Mouse (Mus musculus) testis, adult 2 months (tissue): ENCODE measurements around the gene Olfr959.

Experiments used
- CTCF ChIP-seq: fragments of 200-500 bp; IDR thresholded peaks from 2 replicates; pipeline ENCODE4 v1.5.1; 2012; ENCODE audit warnings: low read depth, mild to moderate bottlenecking, inconsistent platforms, low read length, moderate library complexity; ENCODE audit not compliant: control insufficient read depth, insufficient read depth, insufficient replicate concordance
- POLR2A ChIP-seq: fragments of 200-500 bp; IDR thresholded peaks from 2 replicates; pipeline ENCODE4 v1.6.1; 2012; ENCODE audit warnings: low read depth, mild to moderate bottlenecking, inconsistent platforms, low read length, moderate library complexity; ENCODE audit not compliant: control insufficient read depth

DNA sequence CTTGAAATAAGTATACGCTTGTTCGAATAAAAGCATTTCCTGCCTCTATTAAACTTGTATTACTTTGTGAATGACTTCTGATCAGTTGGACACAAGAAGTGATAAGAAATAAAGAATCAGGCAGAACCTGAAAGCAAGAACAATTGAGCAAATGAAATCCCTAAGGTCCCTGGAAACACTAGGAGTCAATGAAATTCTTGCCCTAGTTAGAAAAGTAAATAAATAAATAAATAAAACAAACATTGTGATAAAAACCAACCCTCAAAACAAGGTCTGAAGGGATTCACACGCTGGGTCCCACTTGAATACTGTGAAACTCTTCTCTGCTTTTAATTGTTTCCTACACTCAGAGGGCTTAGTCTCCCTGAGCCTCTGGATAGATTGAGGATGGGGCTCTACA is 35.0 kb upstream of the Olfr959 start, which contains the start of gene Olfr148:
- TF ChIP-seq CTCF (no peak), POLR2A (no peak)
